Mouse (Mus musculus) right cerebral cortex, adult 2 months (tissue): ENCODE results near the gene Drd5.
A peak's percentile ranks its signal among the peaks of the same experiment; 100 is the strongest.

Experiments
- DNase-seq, 2 experiments: peaks; one replicate each; pipeline ENCODE4 v3.0.0; 2021 to 2022; ENCODE audit warnings: low spot score in 2 of 2

Gene Drd5

DNA sequence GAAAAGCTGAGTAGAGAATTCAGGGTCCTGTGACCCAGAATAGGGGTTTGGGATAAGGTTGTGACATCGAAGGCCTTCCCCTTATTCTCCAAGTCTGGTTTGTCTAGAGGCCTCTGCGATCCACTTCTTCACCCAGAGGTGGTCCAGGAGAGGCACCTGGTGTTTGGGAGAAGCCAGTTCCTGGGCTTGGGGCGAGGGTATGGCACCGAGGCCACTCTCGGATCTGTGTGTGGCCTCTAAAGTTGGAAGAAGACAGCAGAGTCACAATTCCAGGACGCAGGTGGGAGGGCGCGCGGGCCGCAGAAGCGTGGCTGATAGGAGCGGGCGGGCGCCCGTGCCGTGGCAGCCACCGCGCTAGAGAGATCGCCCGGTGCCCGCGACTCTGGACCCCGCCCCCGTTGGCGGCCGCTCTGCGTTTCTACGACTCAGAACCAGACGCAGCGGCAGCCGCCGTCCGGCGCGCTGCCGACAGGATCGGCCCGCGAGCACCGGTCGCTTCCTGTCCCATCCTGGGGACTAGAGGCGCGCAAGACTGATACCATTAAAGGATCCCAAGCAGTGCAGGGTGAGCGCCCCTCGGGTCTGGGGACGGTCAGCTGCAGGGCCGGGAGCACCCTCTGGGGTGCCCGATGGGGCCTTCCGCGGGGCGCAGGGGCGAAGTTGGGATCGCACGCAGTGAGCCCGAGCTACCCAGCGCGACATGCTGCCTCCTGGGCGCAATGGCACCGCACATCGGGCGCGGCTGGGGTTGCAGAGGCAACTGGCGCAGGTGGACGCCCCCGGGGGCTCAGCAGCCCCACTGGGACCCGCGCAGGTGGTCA is at the start of gene Drd5:
Drd5 (plus strand) TSS at position 402 of the 821 bp plus-strand sequence.
- DNase-seq, result no peak

DNA sequence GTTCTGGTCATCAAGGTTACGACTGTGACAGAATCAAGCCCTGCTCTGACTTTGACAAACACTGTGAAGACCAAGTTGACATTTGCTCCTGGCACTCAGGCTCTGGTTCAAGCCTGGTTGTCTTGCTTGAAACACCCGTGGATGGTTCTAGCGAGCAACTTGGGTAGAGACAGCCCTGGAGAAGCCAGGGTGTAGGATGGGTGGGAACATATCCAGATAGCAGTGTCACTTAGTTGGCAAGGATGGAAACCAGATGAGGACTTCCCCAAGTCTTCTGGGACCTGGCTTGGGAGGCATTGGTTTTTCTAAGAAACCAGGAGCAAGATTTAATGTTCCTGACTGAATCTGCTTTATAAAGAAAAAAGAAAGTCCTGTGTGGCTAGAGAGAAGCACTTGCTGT is 48.2 kb upstream of the Drd5 start:
- no peak for DNase-seq

GRCm38 (mm10) chr5:38273831-38274230 is 45.3 kb upstream of the Drd5 start:
- no peak for DNase-seq

GRCm38 (mm10) chr5:38275771-38276170 is 43.4 kb upstream of the Drd5 start, which contains the start of gene Otop1:
TSS of gene Otop1 (plus strand) at chr5:38275972.
- no peak for DNase-seq

DNA sequence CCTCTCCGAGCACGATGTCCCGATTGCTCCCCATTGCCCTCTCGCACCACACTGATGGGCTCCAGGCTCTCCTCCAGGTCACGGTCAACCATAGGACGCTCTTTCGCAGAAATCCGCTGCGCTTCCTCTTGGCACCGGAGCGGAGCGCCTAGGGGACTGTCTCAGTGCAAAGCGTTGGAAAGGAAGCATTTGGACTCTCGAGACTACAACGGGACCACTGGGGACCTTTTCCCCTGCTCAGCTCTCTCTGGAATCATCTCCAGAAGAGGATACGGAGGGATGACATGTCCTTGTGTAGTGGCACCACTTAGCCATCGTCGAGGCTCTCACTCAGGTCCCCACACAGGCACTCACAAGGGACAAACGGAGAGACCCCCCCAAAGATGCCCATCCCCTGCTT is 42.7 kb upstream of the Drd5 start:
- DNase-seq, result no peak

GRCm38 (mm10) chr5:38277098-38277866 is 41.9 kb upstream of the Drd5 start:
- no peak for DNase-seq

DNA sequence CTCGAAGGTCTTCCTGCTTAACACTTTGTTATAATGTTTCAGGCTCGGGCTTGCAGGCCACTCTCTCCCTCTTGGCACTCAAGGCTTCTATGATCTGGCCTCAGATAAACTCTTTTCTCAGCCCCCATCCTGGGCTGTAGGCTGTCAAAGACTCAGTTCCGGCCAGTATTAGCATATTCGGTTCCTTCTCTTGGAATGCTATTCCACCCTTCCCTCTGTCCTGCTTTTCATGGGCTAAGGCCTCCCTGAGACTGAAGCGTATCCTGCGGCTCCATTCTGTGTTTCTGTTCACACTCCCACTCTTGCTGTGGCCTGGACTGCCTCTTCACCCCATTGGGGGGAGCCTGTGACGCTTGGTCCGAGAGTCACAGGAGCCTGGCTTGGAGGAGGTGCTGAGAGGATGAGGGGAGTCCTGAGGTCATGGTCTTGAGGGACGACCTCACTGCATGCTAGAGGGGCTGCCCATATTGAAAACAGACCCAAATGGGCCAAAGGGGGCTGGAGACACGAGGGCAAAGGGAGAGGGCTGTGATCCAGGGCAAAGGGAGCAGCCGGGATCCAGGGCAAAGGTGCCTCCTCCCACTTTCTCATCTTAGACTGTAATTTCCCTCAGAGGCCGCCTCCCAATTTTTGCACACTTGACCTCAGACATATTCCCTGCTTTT is 41.1 kb upstream of the Drd5 start:
- DNase-seq, result no peak

- DNase-seq, result no peak
Measured at GRCm38 (mm10) chr5:38280075-38280474, 39.1 kb upstream of the Drd5 start.

DNA sequence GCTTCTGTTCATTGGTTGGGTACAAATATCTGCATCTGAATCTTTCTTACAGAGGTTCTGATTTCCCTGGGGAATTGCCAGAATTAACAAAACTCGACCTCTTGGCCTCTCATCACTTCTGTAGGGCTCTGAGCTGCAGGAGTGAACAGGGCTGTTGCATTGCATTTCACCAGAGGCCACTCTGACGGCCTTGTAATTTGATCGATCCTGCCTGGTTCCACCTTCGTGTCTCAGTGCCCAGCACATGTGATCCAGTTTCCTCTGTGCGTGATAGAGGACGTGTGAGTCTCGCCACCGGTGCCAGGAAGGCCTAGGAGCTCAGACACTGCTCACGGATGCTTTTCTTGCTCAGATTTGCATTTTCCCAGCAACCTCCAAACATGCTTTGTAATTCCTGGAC is 33.4 kb upstream of the Drd5 start:
- DNase-seq, result no peak

DNA sequence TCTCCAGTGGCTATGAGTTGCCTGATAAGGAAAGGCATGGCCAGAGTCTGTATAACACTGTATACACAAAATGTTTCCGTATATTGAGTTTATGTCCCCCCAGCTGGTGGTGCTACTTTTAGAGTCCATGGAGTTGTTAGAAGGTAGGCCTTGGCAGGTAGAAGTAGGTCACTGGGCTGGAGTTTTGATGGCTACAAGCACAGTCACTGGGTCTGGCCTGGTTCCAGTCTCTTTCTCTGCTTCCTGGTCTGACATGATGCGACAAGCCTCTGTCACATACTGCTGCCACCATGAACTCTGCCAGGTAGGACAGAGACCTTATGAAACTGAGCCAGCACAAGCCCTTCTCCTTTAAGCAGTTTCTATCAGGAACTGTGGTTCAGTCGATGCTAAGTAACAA is 30.7 kb upstream of the Drd5 start:
- no peak for DNase-seq

DNA sequence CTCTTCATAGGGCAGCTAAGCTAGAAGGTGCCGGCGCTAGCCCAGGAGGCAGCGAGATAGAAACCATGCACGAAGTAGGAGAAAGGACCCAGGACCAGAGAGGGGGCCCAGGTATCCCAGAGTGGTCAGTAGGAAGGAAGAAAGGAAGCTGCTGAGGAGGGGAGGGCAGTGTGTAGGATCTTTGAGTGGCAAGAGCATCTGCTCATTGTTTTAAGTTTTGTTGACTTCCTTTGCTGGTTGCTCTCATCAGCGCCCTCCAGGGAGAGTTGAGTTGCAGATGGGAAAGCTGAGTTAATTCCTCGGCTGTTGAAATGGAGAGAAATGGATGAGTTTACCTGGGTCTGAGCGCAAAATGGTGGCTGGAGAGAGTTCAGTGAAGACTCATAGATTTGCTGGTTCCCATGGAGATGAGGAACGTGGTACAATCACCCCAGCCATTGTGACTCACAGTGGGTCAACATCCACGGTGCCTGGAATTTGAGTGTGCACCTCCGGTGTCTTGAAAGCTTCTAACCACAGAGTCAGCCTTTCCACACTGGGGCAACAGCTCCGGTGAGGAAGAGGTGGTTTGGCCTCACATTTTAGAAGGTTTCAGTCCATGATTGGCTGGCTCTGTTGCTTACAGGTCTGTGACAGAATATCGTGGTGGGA is 17.3 kb upstream of the Drd5 start:
- no peak for DNase-seq

- DNase-seq, result no peak
Measured at GRCm38 (mm10) chr5:38302651-38303050, 16.5 kb upstream of the Drd5 start.

GRCm38 (mm10) chr5:38305241-38305640 is 13.9 kb upstream of the Drd5 start:
- no peak for DNase-seq

DNA sequence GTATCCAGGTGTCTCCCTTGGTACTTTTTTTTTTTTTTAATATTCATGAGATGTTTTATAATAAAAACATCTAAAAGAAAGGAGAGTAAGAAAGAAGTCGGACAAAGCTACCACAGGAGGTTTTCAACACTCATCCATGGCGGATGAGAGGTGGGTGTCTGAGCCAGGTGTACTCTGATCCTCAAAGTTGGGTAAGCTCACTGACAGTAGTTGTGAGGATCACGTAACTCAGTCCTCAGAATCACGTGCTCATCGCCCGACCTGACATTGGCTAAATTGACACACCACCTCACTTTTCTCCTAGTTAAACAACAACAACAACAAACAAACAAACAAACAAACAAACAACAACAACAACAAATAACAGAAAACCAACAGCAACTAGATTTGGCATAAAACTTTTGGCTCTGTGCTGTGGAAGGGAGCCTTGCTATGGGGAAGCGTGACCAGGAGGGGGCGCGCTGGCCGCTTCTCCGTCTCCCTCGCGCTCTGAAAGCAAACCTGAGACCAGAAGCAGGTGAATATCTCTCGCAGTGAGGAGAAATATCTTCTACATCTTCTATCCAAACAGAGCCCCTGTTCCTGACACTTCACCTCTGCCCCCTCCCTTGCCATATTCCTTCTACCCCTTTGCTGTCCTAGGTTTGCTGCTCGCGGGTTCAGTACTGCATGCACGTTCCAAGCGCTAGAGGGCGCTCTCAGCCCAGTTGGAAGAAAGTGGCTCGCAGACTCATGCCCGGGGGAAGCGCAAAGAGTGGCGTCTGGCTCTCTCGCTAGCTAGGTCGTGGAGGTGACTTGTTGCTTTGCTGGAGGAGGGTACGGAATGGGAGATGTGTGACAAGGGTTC is 11.7 kb upstream of the Drd5 start:
- peak; percentile 93 to 94 for DNase-seq

DNA sequence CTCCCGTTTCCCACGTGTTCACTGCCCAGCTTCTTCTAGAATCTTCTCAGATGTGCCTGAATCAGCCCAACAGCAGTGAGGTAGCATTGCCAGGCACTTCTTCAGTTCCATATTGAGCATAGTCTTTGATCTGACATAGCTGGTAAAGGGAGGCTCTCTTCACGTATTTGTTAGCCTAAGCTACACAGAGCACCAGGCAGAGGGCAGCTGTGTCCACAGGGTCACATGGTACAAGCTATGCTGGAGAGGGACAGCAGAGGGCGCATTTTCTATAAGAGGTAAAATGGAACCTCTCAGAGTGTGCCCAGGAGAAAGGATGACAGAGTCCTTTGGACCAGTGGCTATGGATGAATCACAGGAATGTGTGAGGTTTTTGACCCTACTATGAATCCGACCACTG is 10.3 kb upstream of the Drd5 start:
- peak; percentile 66 to 72 for DNase-seq

GRCm38 (mm10) chr5:38309795-38310194 is 9.4 kb upstream of the Drd5 start:
- no peak for DNase-seq

- no peak for DNase-seq
Measured at GRCm38 (mm10) chr5:38333381-38333780, 14.2 kb downstream of the Drd5 start.

DNA sequence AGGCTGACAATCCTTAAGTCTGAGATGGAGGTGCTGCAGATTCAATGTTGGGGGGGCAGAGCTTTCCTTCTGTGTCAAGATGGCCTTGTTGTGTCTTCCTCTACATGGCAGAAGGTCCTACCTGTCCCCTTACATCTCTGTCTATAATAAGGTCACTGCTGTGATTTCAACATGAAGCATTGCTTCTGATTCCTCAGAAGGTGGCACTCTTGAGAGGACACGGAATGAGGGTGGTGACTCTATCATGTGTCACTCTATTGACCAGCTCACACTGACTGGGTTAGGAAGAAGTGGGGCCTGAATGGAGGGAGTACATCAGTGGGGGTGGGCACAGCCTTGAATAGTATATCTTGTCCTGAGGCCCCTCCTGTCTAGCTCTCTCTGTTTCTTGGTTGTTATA is 15.4 kb downstream of the Drd5 start:
- DNase-seq, result no peak

GRCm38 (mm10) chr5:38343101-38343500 is 23.9 kb downstream of the Drd5 start:
- DNase-seq, result no peak

GRCm38 (mm10) chr5:38346646-38347432 is 27.7 kb downstream of the Drd5 start:
- DNase-seq, result no peak
